Mouse (Mus musculus) forebrain, embryonic 13.5 days (tissue): Measurements from ENCODE around the gene Obp2b. TPM values are rescaled to one million over a fixed set of nuclear protein-coding genes. Genes with fewer than 3 reads are reported as not detected.
"Not testable (repeated sequence)": the region's sequence is repeated elsewhere in the genome, so short reads cannot be mapped to it uniquely, and the experiment has no call there.

Experiments used
- ATAC-seq: fragments of 200-750 bp; cut with Nextera tagmentation; 2 replicates; pipeline ENCODE4 v1.8.0; 2017
- H3K27ac ChIP-seq: fragments of 300-500 bp; sonication (generic); 2 replicates; pipeline ENCODE4 v1.5.1; 2015; ENCODE audit warnings: inconsistent platforms, mild to moderate bottlenecking, moderate library complexity
- H3K27me3 ChIP-seq: fragments of 300-500 bp; sonication (generic); 2 replicates; pipeline ENCODE4 v1.6.1; 2015; ENCODE audit warnings: mild to moderate bottlenecking, inconsistent platforms
- H3K36me3 ChIP-seq: fragments of 300-500 bp; sonication (generic); 2 replicates; pipeline ENCODE4 v1.6.1; 2015; ENCODE audit warnings: mild to moderate bottlenecking, inconsistent platforms; ENCODE audit not compliant: poor library complexity, severe bottlenecking
- H3K4me1 ChIP-seq: fragments of 300-500 bp; sonication (generic); 2 replicates; pipeline ENCODE4 v1.6.1; 2015; ENCODE audit warnings: inconsistent platforms
- H3K4me2 ChIP-seq: fragments of 300-500 bp; sonication (generic); 2 replicates; pipeline ENCODE4 v1.6.1; 2015; ENCODE audit warnings: inconsistent platforms, mild to moderate bottlenecking, moderate library complexity
- H3K4me3 ChIP-seq: fragments of 300-500 bp; sonication (generic); 2 replicates; pipeline ENCODE4 v1.5.1; 2015; ENCODE audit warnings: mild to moderate bottlenecking, inconsistent platforms
- H3K9ac ChIP-seq: fragments of 300-500 bp; sonication (generic); 2 replicates; pipeline ENCODE4 v1.6.1; 2015; ENCODE audit warnings: mild to moderate bottlenecking, inconsistent platforms
- H3K9me3 ChIP-seq: fragments of 300-500 bp; sonication (generic); replicated peaks from 2 replicates; pipeline ENCODE4 v1.6.1; 2016; ENCODE audit warnings: inconsistent platforms
- WGBS: fragments of 180-500 bp; shearing (Covaris S2); methylation state at CpG from one replicate; pipeline ENCODE4 v1.1.7; 2015; 5-methylcytosine and 5-hydroxymethylcytosine counted together
- polyA plus RNA-seq: library from polyadenylated mRNA; unstranded; fragments of >200 nt; fragmentation: Nextera tagmentation; extraction: Ambion mirVana; gene quantifications from 2 replicates; pipeline ENCODE4 v1.2.1, GENCODE M21; 2015

Gene Obp2b
- polyA plus RNA-seq: not detected in 2 replicates

DNA sequence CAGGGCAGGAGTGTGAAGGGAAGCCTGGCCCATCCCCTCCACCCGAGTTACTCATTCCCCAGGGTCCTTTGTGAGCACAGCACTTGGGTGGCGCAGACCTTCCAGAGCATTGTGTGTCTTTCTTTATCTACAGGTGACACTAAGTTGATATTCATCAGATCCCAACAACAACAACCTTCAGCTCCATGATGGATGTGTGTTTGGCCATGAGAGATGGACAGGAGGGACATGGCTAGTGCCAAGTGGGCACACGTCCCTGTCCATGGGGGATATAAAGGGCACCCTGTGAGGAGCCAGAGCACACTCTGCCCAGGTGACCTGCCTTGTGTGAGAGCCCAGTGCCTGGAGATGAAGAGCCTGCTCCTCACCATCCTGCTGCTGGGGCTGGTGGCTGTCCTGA lies at the start of gene Obp2b:
Obp2b (plus strand) TSS at position 301 of the 400 bp plus-strand sequence.
- H3K27me3 ChIP-seq, H3K9me3 ChIP-seq, H3K36me3 ChIP-seq, H3K4me1 ChIP-seq, H3K4me2 ChIP-seq, H3K9ac ChIP-seq, H3K27ac ChIP-seq, H3K4me3 ChIP-seq, ATAC-seq: not testable (repeated sequence)
- WGBS: 82% methylated on average over 3 of the region's 3 CpGs

DNA sequence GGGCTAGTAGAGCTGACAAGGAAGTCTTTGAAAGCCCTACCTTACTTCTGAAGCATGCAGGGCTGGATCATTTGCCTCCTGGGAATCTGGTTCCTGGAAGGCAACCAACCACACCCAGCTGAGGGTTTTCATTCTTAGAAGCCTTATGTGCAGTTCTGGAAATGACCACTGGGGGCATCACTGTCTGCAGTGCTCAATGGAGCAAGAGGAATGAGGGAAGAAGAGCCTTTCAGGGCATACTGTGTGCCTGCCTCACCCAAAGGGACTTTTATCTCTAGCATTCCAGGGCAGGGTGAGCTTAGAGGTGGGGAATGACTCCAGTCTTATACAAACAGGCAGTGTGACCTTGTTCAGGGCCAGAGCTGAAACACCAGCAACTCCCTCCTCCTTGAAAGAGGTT lies 42.2 kb upstream of the Obp2b start:
- Histone ChIP-seq H3K4me2 (no peak overlapping the region), H3K4me1 (no peaks in the 10 kb centered on the region), H3K27ac (no peak overlapping the region), H3K9ac (no peak overlapping the region), H3K4me3 (no peak overlapping the region), H3K9me3 (no peaks in the 10 kb centered on the region), H3K36me3 (no peaks in the 10 kb centered on the region), H3K27me3 (no peaks in the 10 kb centered on the region)
- no peak for ATAC-seq

DNA sequence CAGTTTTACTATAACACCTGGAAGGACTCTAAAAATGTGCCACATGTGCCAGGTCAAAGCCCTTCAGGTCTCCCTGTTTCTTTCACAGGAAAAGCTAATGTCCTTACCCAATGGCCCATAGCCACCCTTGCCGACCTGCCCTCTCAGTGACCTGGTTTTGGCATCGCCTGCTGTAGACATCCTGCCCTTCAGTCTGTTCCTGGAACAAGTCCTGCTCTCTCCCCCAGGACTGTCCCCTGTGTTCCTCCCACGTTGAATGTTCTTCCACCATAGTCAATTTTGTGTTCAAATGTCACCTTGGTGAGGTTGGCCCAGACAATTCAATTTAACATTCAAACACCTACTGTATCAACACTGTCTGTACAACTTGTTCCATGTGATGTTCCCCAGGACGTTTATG lies 39.9 kb upstream of the Obp2b start:
- H3K4me3 ChIP-seq: no peak overlapping the region
- H3K9me3 ChIP-seq: no peaks in the 10 kb centered on the region
- H3K4me2 ChIP-seq: no peak overlapping the region
- no peak overlapping the region for H3K9ac ChIP-seq
- 72% methylated on average over 4 of the region's 4 CpGs for WGBS
- ATAC-seq: no peak
- H3K4me1 ChIP-seq: no peaks in the 10 kb centered on the region
- no peaks in the 10 kb centered on the region for H3K27me3 ChIP-seq
- H3K36me3 ChIP-seq: no peaks in the 10 kb centered on the region
- no peak overlapping the region for H3K27ac ChIP-seq

DNA sequence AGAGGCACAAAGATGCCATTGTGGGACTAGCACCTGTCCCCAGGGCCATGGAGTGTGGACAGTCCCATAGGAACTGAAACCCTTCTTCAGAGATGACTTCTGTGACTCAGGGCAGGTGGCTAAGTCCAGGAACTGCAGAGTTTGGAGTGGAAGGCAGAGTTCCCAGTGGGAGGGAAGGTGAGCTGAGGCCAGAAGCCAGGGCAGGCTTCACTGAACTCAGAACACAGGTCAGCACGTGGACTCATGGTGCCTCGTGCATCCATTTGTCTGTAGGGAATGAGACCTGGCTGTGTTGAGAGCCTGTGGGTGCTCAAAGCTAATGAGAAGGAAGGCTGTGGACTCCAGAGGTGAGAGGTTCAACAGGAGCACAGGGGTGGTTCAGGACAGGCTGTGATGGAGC lies 38.1 kb upstream of the Obp2b start:
- 86% methylated on average over 2 of the region's 2 CpGs for WGBS
- Histone ChIP-seq H3K9ac (no peak overlapping the region), H3K4me2 (no peak overlapping the region), H3K4me1 (no peaks in the 10 kb centered on the region), H3K27ac (no peak overlapping the region), H3K27me3 (no peaks in the 10 kb centered on the region), H3K4me3 (no peak overlapping the region), H3K36me3 (no peaks in the 10 kb centered on the region), H3K9me3 (no peaks in the 10 kb centered on the region)
- ATAC-seq: no peak

DNA sequence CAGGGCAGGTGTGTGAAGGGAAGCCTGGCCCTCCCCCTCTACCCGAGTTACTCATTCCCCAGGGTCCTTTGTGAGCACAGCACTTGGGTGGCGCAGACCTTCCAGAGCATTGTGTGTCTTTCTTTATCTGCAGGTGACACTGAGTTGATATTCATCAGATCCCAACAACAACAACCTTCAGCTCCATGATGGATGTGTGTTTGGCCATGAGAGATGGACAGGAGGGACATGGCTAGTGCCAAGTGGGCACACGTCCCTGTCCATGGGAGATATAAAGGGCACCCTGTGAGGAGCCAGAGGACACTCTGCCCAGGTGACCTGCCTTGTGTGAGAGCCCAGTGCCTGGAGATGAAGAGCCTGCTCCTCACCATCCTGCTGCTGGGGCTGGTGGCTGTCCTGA lies 37.1 kb upstream of the Obp2b start, which contains the start of gene Obp2a:
Obp2a (plus strand) TSS at position 301 of the 400 bp plus-strand sequence.
- not testable (repeated sequence) for H3K4me1 ChIP-seq, H3K9me3 ChIP-seq, H3K27ac ChIP-seq, H3K36me3 ChIP-seq, ATAC-seq, H3K27me3 ChIP-seq, H3K4me2 ChIP-seq, H3K9ac ChIP-seq, H3K4me3 ChIP-seq
- 84% methylated on average over 3 of the region's 3 CpGs for WGBS

DNA sequence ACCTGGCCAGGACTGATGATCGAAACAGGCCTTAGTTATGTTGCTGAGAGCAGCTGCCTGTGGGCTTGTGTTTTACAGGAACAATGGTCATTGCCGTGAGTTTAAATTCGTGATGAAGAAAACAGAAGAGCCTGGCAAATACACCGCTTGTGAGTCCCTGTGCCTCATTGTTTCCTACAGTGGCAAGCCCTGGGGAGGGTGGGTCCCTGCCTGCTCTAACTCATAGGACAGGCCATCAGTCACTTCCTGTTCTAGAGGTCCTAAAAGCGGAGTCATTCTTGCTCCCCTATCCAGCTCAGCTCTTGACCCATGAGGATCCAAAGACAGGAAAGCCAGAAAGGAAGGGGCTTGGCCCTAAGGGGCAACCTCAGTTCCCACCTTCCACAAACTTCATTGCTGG lies 35.8 kb upstream of the Obp2b start:
- H3K9me3 ChIP-seq: no peaks in the 10 kb centered on the region
- H3K36me3 ChIP-seq: no peaks in the 10 kb centered on the region
- H3K4me2 ChIP-seq: no peak overlapping the region
- no peaks in the 10 kb centered on the region for H3K27me3 ChIP-seq
- no peak overlapping the region for H3K9ac ChIP-seq
- H3K4me3 ChIP-seq: no peak overlapping the region
- WGBS: 86% methylated on average over 5 of the region's 5 CpGs
- H3K4me1 ChIP-seq: no peaks in the 10 kb centered on the region
- no peak for ATAC-seq
- no peak overlapping the region for H3K27ac ChIP-seq

DNA sequence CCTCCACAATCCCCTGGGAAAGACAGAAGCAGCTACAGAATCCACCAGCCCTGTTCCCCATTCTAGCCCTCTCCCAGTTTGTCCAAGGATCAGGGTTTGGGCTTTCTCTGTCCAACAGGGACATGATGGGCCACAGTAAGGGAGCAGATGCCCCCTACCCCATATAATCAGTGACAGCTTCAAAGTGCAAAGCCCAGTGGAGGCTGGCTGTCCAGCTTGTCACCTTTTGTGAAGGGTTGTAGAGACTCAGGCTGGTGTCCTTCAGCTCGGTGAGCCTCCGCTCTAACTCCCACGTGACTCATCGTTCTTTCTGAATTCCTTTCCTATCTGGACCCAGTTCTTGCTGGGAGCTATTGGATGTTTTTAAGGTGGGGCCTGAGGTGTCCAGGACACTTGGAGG lies 33.1 kb upstream of the Obp2b start:
- H3K9me3 ChIP-seq: no peaks in the 10 kb centered on the region
- H3K4me1 ChIP-seq: peaks cover 12% of the 10 kb centered on the region
- no peak for ATAC-seq
- H3K4me2 ChIP-seq: no peak overlapping the region
- H3K4me3 ChIP-seq: no peak overlapping the region
- H3K36me3 ChIP-seq: no peaks in the 10 kb centered on the region
- WGBS: 95% methylated on average over 4 of the region's 4 CpGs
- no peak overlapping the region for H3K9ac ChIP-seq
- no peaks in the 10 kb centered on the region for H3K27me3 ChIP-seq
- H3K27ac ChIP-seq: no peak overlapping the region

DNA sequence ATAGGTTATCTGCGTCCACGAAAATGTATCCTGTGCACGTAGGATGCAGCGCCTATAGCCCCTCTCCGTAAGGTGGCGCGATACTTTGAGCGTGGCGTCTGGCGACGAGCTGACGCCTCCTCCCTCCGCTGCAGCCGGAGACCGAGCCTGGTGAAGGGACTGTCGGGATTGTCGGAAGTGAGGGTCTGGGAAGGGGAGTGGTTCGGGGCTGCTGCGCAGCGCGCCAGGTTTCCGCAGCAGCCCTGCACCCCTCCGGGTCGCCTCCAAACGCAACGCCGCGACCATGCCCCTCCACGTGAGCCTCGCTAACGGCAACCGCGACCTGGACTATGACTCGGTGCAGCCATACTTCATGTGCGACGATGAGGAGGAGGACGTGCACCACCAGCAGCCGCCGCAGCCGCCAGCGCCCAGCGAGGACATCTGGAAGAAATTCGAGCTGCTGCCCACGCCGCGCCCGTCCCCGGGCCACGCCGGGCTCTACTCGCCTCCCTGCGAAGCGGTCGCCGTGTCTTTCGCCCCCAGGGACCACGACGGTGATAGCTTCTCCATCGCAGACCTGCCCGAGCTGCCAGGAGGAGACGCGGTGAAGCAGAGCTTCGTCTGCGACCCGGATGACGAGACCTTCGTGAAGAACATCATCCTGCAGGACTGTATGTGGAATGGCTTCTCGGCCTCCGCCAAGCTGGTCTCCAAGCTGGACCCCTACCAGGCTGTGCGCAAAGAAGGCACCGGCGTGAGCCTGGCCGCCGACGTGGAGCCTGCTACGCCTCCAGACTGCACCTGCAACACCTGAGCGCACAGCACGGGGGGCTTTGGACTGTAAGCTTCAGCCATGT lies 29.9 kb upstream of the Obp2b start, which contains the start of gene Bmyc:
Bmyc (plus strand) TSS at position 97 of the 839 bp plus-strand sequence.
- under 1% methylated on average over 73 of the region's 78 CpGs for WGBS
- Histone ChIP-seq H3K4me2 (peak within 1 kb of the TSS; percentile 92), H3K36me3 (no peaks in the 10 kb centered on the region), H3K27me3 (no peaks in the 10 kb centered on the region), H3K27ac (peak within 1 kb of the TSS; percentile 60), H3K4me3 (peak within 1 kb of the TSS; percentile 62), H3K4me1 (peaks cover 21% of the 10 kb centered on the region), H3K9me3 (no peaks in the 10 kb centered on the region), H3K9ac (peak within 1 kb of the TSS; percentile 75)
- ATAC-seq: peak; percentile 96

DNA sequence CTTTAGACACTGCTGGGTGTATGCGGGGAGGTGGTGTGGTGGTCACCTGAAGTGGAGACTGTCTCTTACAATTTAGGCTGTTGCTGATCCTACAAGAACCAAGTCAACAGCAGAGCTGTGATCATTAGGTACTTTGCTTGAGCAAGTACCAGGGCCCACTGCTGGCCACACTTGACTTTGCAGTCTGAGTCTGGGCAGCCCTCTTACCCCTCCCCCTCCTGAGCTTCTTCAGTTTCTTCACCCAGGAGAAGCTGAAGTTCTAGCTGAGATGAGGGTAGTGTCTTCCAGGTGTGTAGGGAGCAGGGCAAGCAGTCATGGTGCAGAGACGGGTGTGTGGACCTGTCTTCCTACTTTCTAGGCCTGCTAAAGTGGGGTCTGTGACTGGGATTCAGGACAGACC lies 28.7 kb upstream of the Obp2b start:
- Histone ChIP-seq H3K4me1 (peaks cover 22% of the 10 kb centered on the region), H3K9me3 (no peaks in the 10 kb centered on the region), H3K27ac (no peak overlapping the region), H3K9ac (no peak overlapping the region), H3K4me2 (peak overlapping the region; percentile 42), H3K27me3 (no peaks in the 10 kb centered on the region), H3K4me3 (no peak overlapping the region), H3K36me3 (no peaks in the 10 kb centered on the region)
- 82% methylated on average over 2 of the region's 2 CpGs for WGBS
- ATAC-seq: no peak

DNA sequence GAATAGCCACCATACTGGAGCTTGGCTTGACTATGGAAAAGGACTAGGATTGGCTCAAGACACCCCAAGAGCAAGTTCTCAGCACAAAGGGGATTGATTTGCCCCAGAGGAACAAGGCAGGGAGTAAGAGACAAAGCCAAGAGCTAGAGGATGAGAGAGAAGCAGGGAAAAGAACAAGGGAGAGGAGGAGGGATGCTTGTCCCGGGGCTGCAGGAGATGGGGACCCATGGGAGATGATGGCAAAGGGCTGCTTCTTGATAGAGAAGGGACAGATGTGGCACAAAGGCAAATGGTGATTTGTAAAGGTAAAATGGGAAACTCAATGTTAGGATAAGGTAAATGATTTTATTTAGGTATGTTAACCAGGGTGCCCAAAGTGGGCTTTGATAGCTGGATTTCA lies 27.8 kb upstream of the Obp2b start:
- ATAC-seq, H3K36me3 ChIP-seq, H3K27ac ChIP-seq, H3K9ac ChIP-seq, H3K27me3 ChIP-seq, H3K9me3 ChIP-seq, H3K4me2 ChIP-seq, H3K4me3 ChIP-seq: not testable (repeated sequence)
- WGBS: 95% methylated on average over 1 of the region's 1 CpGs
- peaks cover 22% of the 10 kb centered on the region for H3K4me1 ChIP-seq

DNA sequence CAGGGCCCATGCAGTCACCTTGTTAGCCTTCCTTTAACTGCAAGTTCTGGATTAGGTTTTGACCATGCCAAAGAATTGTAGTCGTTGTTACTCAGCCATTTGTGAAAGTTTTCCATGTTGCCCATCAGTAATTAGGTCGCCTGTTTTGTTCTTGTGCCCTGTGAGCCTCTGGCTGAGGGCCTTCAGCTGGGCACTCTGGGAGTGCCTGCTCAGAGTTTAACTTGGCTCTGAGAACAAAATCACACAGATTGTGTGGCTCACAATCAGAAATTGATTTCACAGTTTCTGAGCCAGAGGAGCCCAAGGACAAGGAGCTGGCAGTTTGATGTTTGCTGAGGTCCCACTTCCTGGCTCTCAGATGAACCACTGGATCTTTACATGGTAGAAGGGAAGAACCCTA lies 27.0 kb upstream of the Obp2b start:
- not testable (repeated sequence) for H3K36me3 ChIP-seq, H3K9me3 ChIP-seq, H3K4me3 ChIP-seq, H3K27me3 ChIP-seq, ATAC-seq, H3K9ac ChIP-seq, H3K4me2 ChIP-seq, H3K27ac ChIP-seq
- WGBS: 73% methylated on average over 2 of the region's 2 CpGs
- peaks cover 22% of the 10 kb centered on the region for H3K4me1 ChIP-seq

DNA sequence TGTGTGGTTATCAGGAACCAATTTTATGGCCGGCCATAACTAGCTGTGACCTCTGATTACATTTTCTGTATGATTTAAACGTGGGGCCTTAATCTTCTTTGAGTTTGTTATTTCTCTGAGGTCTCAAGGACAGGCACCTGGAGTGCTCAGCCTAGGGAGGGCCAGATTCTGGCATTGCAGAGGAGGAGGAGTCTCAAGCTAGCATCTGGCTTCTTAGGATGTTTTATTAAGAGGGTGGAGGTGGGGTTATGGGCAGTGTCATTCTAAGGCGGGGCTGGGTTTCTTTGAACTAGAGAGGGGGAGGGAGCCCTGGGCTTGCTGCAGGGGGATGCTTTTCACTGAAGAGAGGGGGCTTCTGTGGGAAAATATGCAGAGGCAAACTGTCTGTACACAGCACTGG lies 25.2 kb upstream of the Obp2b start:
- H3K4me2 ChIP-seq, H3K9ac ChIP-seq, H3K9me3 ChIP-seq, H3K36me3 ChIP-seq, H3K27ac ChIP-seq, H3K4me3 ChIP-seq, ATAC-seq, H3K27me3 ChIP-seq: not testable (repeated sequence)
- H3K4me1 ChIP-seq: peaks cover 22% of the 10 kb centered on the region
- 32% methylated on average over 3 of the region's 3 CpGs for WGBS

DNA sequence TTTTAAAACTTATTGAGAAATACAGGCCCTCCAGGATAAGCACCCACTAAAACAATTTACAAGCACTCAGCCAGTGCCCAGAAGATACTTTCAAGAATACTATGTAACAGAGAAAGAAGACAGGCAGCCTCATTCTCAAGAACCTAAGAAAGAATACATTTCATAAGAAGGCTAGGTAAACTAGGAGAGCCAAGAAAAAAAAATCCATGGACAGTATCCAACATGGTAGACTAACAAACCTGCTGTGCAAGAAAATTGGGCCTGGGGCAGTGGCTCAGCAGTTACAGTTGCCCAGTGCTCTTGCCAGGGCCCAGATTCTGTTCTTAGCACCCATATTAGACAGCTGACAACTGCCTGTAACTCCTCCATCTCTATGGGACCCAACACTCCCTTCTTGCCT lies 19.6 kb upstream of the Obp2b start:
- Histone ChIP-seq H3K36me3 (no peaks in the 10 kb centered on the region), H3K4me2 (no peak overlapping the region), H3K27me3 (no peaks in the 10 kb centered on the region), H3K4me3 (no peak overlapping the region), H3K4me1 (no peaks in the 10 kb centered on the region), H3K27ac (no peak overlapping the region), H3K9me3 (no peaks in the 10 kb centered on the region), H3K9ac (no peak overlapping the region)
- no peak for ATAC-seq
